Mouse (Mus musculus): Measurements from ENCODE around the gene Inpp5b. TPM values are rescaled to one million over a fixed set of nuclear protein-coding genes. Genes with fewer than 3 reads are reported as not detected.

Gene Inpp5b
- total RNA-seq, 4 experiments from 2014 or later = 6.5 to 9.9 (median 7.3) TPM

DNA sequence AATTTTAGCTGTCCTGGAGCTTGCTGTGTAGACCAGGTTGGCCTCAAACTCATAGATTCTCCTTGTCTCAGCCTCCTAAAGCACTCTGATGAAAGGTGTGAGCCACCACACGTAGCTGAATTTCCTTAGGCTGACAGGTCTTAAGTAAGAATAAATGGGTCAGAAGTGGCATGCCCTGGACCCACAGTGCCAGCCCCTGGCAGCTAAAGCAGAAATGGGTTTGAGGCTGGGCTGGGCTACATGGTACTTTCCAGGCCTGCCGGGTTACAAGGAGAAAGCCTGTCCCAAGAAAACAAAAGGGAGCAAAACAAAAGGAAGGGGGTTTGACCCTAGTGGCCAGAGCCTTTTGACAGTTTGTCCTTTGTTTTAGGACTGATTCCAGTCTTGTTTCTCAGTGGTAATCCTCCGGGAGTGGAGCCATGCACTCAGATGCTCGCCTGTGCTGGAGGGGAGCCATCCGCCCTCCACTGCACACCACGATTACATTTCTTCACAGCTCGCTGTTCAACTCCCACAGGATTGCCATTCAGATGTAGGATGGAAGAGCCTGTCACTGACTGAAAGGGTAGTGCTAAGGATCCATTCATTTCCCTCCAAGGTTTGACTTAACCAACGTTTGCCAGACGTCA is 69.8 kb downstream of the Inpp5b start:
- no peak for DNase-seq (ENCODE audit: low spot score)

DNA sequence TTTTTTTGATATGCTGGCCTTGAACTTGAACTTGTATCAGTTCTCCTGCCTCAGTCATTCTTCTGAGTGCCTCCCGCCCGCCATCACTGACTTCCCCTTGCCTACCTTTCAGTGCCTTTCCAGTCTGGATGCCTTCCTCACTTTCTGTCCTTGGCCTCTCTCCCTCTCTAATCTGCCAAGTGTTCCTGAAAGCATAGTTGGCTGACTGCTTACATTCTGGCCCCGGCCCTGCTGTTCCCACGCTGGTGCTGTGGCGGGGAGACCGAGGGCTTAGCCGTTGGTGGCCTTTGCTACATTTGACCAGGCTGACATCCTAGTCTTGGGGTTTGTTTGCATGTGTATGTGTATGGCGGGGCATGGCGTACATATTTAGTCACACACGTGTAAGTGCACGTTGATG is 74.3 kb downstream of the Inpp5b start:
- peak; percentile 31 for DNase-seq (ENCODE audit: low spot score)

DNA sequence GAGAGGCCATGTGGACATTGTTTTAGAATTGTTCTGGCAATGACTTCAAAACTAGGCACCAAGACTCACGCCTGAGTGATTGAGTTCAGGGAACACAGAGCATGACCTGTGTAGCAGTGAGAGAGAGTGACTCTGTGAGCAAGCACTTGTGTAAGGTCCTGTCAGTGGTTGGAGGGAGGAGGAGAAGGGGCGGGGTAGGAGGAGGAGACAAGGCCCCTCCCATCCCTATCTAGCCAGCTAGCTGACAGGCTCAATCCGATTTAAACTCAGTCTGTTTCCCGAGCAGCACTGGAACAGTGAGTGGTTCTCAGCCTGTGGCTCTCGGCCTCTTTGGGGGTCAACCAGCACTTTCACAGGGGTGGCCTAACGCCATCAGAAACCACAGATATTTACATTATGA is 76.2 kb downstream of the Inpp5b start:
- DNase-seq (ENCODE audit: low spot score) = peak; percentile 48

DNA sequence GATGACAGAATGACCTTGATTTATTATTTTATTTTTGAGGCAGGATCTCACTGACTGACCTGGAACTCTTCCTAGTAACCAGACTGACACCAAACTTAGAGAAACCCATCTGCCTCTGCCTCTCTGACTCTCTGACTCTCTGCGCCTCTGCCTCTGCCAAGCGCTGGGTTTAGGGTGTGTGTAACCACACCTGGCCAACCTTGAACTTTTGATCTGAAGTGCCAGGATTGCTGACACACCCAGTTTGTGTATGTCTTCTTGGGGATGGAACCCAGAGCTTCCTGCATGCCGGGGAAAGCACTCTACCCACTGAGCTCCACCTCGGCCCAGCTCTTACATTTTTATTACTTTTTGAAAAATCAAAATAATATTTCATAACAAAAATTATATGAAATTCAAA is 77.2 kb downstream of the Inpp5b start:
- DNase-seq (ENCODE audit: low spot score) = no peak

DNA sequence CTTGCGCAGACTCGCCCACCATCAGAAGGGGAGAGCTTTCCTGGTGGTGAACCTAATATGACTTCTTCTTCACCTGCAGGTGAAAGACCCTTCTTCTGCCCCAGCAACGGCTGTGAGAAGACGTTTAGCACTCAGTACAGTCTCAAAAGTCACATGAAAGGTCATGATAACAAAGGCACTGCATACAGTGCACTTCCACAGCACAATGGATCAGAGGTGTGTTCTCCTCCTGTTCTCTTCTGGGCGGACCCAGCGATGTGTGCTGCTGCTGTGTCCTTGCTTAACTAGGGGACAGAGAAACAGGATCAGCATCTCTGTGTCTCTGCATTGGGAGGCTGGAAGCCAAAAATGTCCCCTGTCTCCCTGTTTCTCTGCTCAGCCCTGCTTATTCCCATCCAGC is 83.3 kb downstream of the Inpp5b start:
- no peak for DNase-seq (ENCODE audit: low spot score)

DNA sequence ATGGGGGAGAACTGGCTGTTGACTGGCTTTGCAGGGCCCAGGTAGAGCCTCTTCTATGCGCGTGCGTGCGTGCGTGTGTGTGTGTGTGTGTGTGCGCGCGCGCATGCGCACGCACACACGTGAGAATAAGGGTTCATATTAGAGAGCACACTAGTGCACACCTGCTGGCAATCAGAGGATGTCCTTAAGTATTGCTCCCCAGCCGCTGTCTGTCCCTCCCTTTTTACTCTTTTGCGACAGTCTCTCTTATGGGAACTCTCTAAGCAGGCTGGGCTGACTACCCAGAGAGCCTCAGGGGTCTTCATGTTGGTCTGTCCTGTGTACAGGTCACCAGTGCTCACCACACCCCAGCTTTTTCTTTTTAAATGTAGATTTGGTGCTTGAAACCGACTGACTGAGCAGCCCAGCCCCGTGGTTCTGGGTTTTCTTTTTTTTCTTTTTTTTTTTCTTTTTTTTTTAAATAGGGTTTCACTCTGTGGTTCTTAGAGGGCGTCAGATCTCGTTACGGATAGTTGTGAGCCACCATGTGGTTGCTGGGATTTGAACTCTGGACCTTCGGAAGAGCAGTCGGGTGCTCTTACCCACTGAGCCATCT is 83.8 kb downstream of the Inpp5b start:
- DNase-seq (ENCODE audit: low spot score) = no peak

DNA sequence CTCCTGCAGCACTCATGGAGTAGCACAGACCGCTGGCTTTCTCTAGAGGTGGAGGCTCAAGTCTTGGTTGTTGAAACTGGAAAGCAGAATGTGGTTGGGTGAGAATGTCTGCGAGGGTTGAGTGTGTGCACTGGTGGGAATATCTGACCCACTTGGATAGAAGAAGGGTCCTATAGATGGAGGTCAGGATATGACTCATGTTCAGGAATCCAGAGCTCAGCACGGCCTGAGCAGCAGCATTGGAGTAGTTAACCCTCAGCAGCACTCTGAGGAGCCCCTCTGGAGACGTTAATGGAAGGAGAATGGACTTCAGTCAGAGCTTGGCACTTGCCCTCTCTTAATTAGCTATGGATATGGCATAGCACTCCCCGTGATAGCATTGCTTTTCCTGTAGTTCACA is 88.0 kb downstream of the Inpp5b start:
- no peak for DNase-seq (ENCODE audit: low spot score)

DNA sequence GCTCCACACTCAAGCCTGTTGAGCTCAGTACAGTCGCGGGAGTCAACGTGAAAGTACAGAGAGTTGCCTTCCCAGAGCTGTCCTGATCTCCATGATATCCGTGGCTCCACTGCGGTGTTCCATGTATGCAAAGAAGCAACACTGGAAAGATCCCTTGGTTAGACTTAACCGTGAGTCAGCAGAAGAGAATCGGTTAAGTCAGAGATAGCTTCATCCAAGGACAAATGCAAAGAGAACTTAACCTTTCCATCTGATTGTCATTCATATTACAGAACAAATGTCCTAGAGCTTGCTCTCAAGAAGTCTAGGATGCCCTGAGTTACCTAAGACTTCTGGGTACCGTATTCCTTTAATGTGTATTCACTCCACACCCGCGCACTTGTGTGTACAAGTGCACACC is 91.1 kb downstream of the Inpp5b start:
- no peak for DNase-seq (ENCODE audit: low spot score)

DNA sequence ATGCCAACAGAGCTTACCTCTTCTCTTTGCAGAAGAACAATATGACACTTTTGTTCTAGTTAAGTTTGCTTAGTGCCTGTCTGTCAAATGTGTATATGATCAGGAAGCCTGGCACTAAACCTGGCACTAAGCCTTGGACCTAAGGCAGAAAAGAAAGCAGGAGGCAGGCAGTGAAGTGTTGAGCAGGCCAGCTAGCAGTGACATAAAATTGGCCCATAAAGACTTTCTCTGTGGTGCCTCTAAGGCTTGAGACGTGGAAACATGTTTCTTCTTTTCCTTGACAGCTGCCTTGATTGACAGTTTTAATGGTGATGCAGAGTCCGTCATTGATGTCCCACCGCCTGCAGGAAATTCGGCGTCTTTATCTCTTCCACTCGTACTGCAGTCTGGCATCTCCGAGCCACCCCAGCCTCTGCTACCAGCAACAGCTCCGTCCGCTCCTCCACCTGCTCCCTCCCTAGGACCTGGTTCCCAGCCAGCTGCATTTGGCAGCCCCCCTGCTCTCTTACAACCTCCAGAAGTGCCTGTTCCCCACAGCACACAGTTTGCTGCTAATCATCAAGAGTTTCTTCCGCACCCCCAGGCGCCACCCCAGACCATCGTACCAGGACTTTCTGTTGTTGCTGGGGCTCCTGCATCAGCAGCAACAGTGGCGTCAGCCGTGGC is 96.5 kb downstream of the Inpp5b start:
- no peak for DNase-seq (ENCODE audit: low spot score)

DNA sequence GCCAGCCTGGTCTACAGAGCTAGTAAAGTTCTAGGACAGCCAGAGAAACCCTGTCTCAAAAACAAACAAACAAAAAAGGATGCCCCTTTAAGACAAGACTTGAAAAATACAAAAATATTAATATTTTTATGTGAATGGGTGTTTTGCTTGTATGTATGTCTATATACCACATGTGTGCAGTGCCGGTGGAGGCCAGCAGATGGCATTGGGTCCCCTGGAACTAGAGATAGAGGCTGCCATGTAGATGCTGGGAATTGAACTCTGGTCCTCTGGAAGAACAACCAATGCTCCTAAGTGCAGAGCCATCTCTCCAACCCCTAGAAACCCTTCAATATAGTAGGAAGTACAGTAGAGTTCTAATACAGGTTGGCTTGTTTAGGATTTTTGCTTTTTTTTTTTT is 99.3 kb downstream of the Inpp5b start:
- DNase-seq (ENCODE audit: low spot score) = no peak

DNA sequence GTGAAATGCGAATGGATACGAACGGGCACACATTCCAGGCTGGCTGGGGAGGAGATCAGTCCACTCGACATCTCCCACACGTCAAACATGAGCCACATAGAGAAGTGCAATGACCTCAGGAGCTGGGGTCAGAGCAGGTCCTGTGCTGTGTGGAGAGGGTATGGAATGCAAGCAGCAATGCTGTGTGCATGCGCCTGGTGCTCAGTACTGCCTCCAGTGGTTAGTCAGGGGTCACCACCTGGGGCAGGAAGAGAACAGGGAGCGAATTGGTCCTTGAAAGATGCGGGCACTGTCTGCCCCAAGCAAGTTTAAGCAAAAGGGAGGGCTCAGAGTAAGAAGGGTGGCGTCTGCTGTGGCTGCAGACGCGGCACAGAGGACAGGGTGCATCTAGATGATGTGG is 101.8 kb downstream of the Inpp5b start:
- DNase-seq (ENCODE audit: low spot score) = no peak

DNA sequence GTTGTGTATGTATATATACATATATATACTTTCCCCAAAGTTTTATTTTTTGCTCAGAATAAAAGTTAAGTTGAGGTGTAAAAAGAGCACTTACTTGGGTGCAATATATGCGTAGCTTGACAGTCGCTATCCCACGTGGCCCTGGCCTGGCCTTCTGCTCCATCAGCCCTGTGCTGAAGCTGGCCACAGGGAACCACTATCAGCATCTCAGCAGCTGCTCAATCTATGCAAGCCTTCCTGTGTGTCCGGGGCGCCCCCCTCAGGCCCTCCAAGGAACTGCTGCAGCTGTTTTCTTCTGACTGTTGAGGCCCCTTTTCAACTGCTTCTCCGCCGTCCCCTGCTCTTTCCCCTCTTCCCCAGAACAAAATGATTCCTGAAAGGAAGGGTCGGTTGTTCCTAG is 105.9 kb downstream of the Inpp5b start:
- peak; percentile 74 for DNase-seq (ENCODE audit: low spot score)

DNA sequence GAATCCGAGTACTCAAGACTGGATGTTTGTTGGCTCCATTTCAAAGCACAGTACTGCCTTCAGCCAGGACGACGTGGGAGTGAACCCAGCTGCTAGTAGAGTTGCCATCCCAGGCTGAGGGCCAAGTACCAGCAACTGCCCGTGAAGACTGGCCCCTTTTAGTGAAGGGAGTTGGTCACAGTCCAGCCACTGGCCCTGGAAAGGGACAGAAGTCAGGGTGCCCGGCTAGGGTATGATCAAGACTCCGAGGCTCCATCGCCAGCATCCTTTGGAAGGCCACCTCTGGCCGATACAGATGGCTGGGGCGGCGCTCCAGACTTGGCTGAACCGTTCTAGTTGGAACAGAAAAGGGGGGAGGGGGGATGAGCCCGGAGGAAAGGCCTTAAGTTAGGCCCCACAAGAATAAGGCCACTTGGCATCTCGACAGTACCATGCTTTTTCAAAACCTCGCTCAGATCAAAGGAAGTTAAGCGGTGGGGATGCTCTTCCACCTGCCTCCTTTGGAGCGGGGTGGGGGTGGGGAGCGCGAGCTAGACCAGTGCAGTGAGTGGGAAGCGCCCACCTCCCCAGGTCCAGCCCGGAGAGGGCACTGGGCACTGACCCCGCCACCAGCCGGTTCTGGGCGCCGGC is 108.1 kb downstream of the Inpp5b start:
- peak; percentile 37 for DNase-seq (ENCODE audit: low spot score)

DNA sequence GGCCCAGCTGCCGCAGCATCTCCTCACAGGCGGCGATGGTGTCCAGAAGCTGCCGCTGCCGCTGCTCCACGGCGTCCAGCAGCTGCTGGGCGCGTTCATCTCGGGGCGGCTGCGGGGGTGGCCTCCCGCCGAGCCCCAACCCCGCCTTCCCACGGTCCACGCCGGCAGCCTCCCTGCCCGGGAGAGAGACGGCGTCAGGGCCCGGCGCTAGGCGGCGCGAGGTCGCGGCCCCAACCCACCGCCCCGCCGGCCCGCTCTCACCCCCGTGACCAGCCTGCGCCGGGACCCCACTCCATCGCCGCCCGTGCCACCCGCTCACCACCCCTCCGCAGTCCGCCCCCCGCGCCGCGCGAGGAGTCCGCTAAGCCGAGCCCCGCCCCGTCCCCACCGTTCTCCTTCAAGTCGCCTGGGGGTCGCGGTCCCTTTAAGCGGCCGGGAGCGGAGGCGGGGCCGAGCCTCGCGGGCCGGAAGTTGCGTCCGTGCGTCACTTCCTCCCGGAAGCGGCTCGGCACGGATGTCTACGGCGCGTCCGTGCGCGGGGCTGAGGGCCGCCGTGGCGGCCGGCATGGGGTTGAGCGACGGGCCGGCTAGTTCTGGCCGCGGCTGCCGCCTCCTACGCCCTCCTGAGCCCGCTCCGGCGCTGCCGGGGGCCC is 108.7 kb downstream of the Inpp5b start, which contains the start of gene Yrdc:
Gene Yrdc (plus strand): TSS at position 419 of the 653 bp plus-strand sequence.
- peak; percentile 92 for DNase-seq (ENCODE audit: low spot score)

Small RNA genes within 50 kb of the gene (microRNA-seq; reads per million reads assigned to microRNA genes)
- not detected for gene Gm24721
- gene Mir697 = not detected
- gene Mir698 = not detected

Other genes starting within 250 kb of the Inpp5b start
- not detected for gene 3100002H09Rik, start 131.0 kb upstream of the Inpp5b start, total RNA-seq (2022)
- gene Pou3f1, start 85.0 kb upstream of the Inpp5b start, total RNA-seq (2022) = under 1 TPM; 0.09 to 0.31 (median 0.14) TPM
- 10 to 100 TPM; 12.4 to 14.5 (median 13.7) TPM for gene Utp11, start 48.2 kb upstream of the Inpp5b start, total RNA-seq (2022)
- gene Fhl3, start 41.1 kb upstream of the Inpp5b start, total RNA-seq (2022) = 10 to 100 TPM in 2 of 4 experiments, 1 to 10 TPM in 2; 8.8 to 18.8 (median 11.2) TPM
- gene Sf3a3, start 27.1 kb upstream of the Inpp5b start, total RNA-seq (2022) = 10 to 100 TPM; 15.5 to 17.3 (median 16.5) TPM
- 10 to 100 TPM; 12.5 to 18.4 (median 14.5) TPM for gene Mtf1, start 60.3 kb downstream of the Inpp5b start, total RNA-seq (2022)
- 10 to 100 TPM; 20.8 to 22.5 (median 22.0) TPM for gene Yrdc, start 108.8 kb downstream of the Inpp5b start, total RNA-seq (2022)
- 10 to 100 TPM; 18.2 to 23.5 (median 21.0) TPM for gene 1110065P20Rik, start 109.3 kb downstream of the Inpp5b start, total RNA-seq (2022)
- gene Maneal, start 120.3 kb downstream of the Inpp5b start, total RNA-seq (2022) = 1 to 10 TPM in 1 of 4 experiments, under 1 TPM in 3; 0.54 to 1.0 (median 0.69) TPM
- gene Epha10, start 139.0 kb downstream of the Inpp5b start, total RNA-seq (2022) = not detected
- 10 to 100 TPM in 1 of 4 experiments, 1 to 10 TPM in 3; 5.8 to 11.1 (median 8.7) TPM for gene 9930104L06Rik, start 195.2 kb downstream of the Inpp5b start, total RNA-seq (2022)
- gene Cdca8, start 197.5 kb downstream of the Inpp5b start, total RNA-seq (2022) = 1 to 10 TPM in 1 of 4 experiments, under 1 TPM in 3; 0.69 to 1.1 (median 0.85) TPM
- 1 to 10 TPM; 3.1 to 6.6 (median 4.7) TPM for gene Rspo1, start 244.6 kb downstream of the Inpp5b start, total RNA-seq (2022)

Measured in heart, adult 8-10 months (tissue).